Mouse (Mus musculus) olfactory bulb, adult 2 months (tissue): ENCODE data around the gene Rtkn2. TPM values are rescaled to one million over a fixed set of nuclear protein-coding genes. Genes with fewer than 3 reads are reported as not detected.

ENCODE experiments used
- H3K27ac ChIP-seq: fragments of 200-500 bp; 2 replicates; pipeline ENCODE4 v1.5.1; 2012; ENCODE audit warnings: low read depth, low read length; ENCODE audit not compliant: insufficient read depth
- H3K4me1 ChIP-seq: fragments of 200-500 bp; 2 replicates; pipeline ENCODE4 v1.6.1; 2012; ENCODE audit warnings: low read length; ENCODE audit not compliant: control insufficient read depth, insufficient read depth
- H3K4me3 ChIP-seq: fragments of 200-500 bp; 2 replicates; pipeline ENCODE4 v1.5.1; 2012; ENCODE audit warnings: mild to moderate bottlenecking, low read depth, low read length, moderate library complexity; ENCODE audit not compliant: insufficient read depth
- CTCF ChIP-seq: fragments of 200-500 bp; IDR thresholded peaks from 2 replicates; pipeline ENCODE4 v1.5.1; 2012; ENCODE audit warnings: low read depth, mild to moderate bottlenecking, low read length, moderate library complexity; ENCODE audit not compliant: insufficient read depth
- POLR2A ChIP-seq: fragments of 200-500 bp; IDR thresholded peaks from 2 replicates; pipeline ENCODE4 v1.6.1; 2012; ENCODE audit warnings: mild to moderate bottlenecking, low read depth, low read length, moderate library complexity; ENCODE audit not compliant: insufficient read depth
- WGBS: fragments of 180-500 bp; shearing (Covaris S2); methylation state at CpG from one replicate; pipeline ENCODE4 v1.1.7; 2018; 5-methylcytosine and 5-hydroxymethylcytosine counted together
- polyA plus RNA-seq: library from polyadenylated mRNA; stranded (reverse); fragments of >200 nt; gene quantifications from 2 replicates; pipeline ENCODE4 v1.2.4, GENCODE M21; 2012; ENCODE audit warnings: low replicate concordance; ENCODE audit not compliant: missing spikeins, insufficient read depth, insufficient read length

The Rtkn2 gene
- polyA plus RNA-seq, 1 experiment, result not detected

GRCm38 (mm10) chr10:68060590-68061248 is 81.3 kb downstream of the Rtkn2 start:
- 54% methylated on average over 16 of the region's 16 CpGs for whole genome bisulfite sequencing
- Histone ChIP-seq H3K4me3 (no peak overlapping the region), H3K27ac (no peak overlapping the region), H3K4me1 (peaks cover 2% of the 10 kb centered on the region; the same call in 1 of the 2 replicates)
- TF ChIP-seq POLR2A (no peak), CTCF (no peak)

- no peak overlapping the region for H3K4me3 ChIP-seq
- peaks cover 2% of the 10 kb centered on the region; the same call in 1 of the 2 replicates for H3K4me1 ChIP-seq
- 54% methylated on average over 8 of the region's 8 CpGs for WGBS
- TF ChIP-seq POLR2A (no peak), CTCF (no peak)
- no peak overlapping the region for H3K27ac ChIP-seq
Observed at GRCm38 (mm10) chr10:68061249-68061615, 81.9 kb downstream of the Rtkn2 start.

- TF ChIP-seq CTCF, result no peak
- no peak for TF ChIP-seq POLR2A
- Histone ChIP-seq H3K4me1 (peaks cover 2% of the 10 kb centered on the region; the same call in 1 of the 2 replicates), H3K4me3 (no peak overlapping the region), H3K27ac (no peak overlapping the region)
- 23% methylated on average over 8 of the region's 8 CpGs for WGBS
Observed at GRCm38 (mm10) chr10:68063806-68064545, 84.6 kb downstream of the Rtkn2 start.

- H3K27ac ChIP-seq, result no peak overlapping the region
- no peak overlapping the region for H3K4me3 ChIP-seq
- WGBS, result 26% methylated on average over 10 of the region's 10 CpGs
- H3K4me1 ChIP-seq, result peaks cover 2% of the 10 kb centered on the region; the same call in 1 of the 2 replicates
- TF ChIP-seq POLR2A (no peak), CTCF (no peak)
Observed at GRCm38 (mm10) chr10:68064571-68064970, 85.2 kb downstream of the Rtkn2 start.

- Histone ChIP-seq H3K4me1 (no peaks in the 10 kb centered on the region), H3K27ac (no peak overlapping the region), H3K4me3 (no peak overlapping the region)
- WGBS, result 94% methylated on average over 5 of the region's 5 CpGs
- TF ChIP-seq CTCF (no peak), POLR2A (no peak)
Observed at GRCm38 (mm10) chr10:68066173-68066572, 86.8 kb downstream of the Rtkn2 start.

GRCm38 (mm10) chr10:68067961-68068360 is 88.6 kb downstream of the Rtkn2 start:
- 95% methylated on average over 5 of the region's 5 CpGs for WGBS
- no peaks in the 10 kb centered on the region for H3K4me1 ChIP-seq
- H3K4me3 ChIP-seq, result no peak overlapping the region
- H3K27ac ChIP-seq, result no peak overlapping the region
- TF ChIP-seq CTCF, result no peak
- no peak for TF ChIP-seq POLR2A

- WGBS, result 89% methylated on average over 8 of the region's 8 CpGs
- TF ChIP-seq POLR2A (no peak), CTCF (no peak)
- no peak overlapping the region for H3K4me3 ChIP-seq
- H3K4me1 ChIP-seq, result no peaks in the 10 kb centered on the region
- H3K27ac ChIP-seq, result no peak overlapping the region
Observed at GRCm38 (mm10) chr10:68068426-68068825, 89.1 kb downstream of the Rtkn2 start.

- no peak for TF ChIP-seq POLR2A
- no peak for TF ChIP-seq CTCF
- 87% methylated on average over 7 of the region's 7 CpGs for WGBS
- no peak overlapping the region for H3K4me3 ChIP-seq
- no peaks in the 10 kb centered on the region for H3K4me1 ChIP-seq
- no peak overlapping the region for H3K27ac ChIP-seq
Observed at GRCm38 (mm10) chr10:68071041-68071440, 91.7 kb downstream of the Rtkn2 start.

- Histone ChIP-seq H3K4me3 (no peak overlapping the region), H3K4me1 (no peaks in the 10 kb centered on the region), H3K27ac (no peak overlapping the region)
- TF ChIP-seq POLR2A (no peak), CTCF (no peak)
- 96% methylated on average over 4 of the region's 4 CpGs for WGBS
Observed at GRCm38 (mm10) chr10:68072626-68073025, 93.3 kb downstream of the Rtkn2 start.
